Mouse (Mus musculus) liver, embryonic 14 days (tissue): ENCODE results near the gene Zfr2. TPM values are rescaled to one million over a fixed set of nuclear protein-coding genes. Genes with fewer than 3 reads are reported as not detected.

Experiments used
- polyA plus RNA-seq: library from polyadenylated mRNA; depleted of rRNA; stranded (reverse); fragments of >200 nt; gene quantifications from 2 replicates; pipeline ENCODE4 v1.2.3, GENCODE M21; 2012; rRNA removed

Gene Zfr2
- polyA plus RNA-seq = 0.55 and 0.80 TPM in 2 replicates

GRCm38 (mm10) chr10:81232580-81233225 is at the start of gene Zfr2:
Gene Zfr2 (plus strand): TSS chr10:81233155.

GRCm38 (mm10) chr10:81183805-81184204 is 49.1 kb upstream of the Zfr2 start, which contains the start of gene 4930442H23Rik:
Gene 4930442H23Rik (minus strand): TSS chr10:81183849.

GRCm38 (mm10) chr10:81201807-81202758 is 30.9 kb upstream of the Zfr2 start, which contains the start of gene Nmrk2:
Gene Nmrk2 (minus strand): TSS chr10:81202051.

GRCm38 (mm10) chr10:81230438-81231332 is 2.3 kb upstream of the Zfr2 start, which contains the start of gene Atcay:
Gene Atcay (minus strand): TSS chr10:81230833.

GRCm38 (mm10) chr10:81252424-81253419 is 19.8 kb downstream of the Zfr2 start, which contains the start of gene Matk:
Gene Matk (plus strand): TSS chr10:81252935.

GRCm38 (mm10) chr10:81266211-81267105 is 33.5 kb downstream of the Zfr2 start, which contains the start of the genes Mrpl54 and Apba3:
Gene Mrpl54 (minus strand): TSS chr10:81266934.
Gene Apba3 (plus strand): TSS chr10:81266960.

GRCm38 (mm10) chr10:81291511-81292104 is 58.7 kb downstream of the Zfr2 start, which contains the start of gene Tjp3:
Gene Tjp3 (minus strand): TSS chr10:81291581.

GRCm38 (mm10) chr10:81292554-81293333 is 59.8 kb downstream of the Zfr2 start, which contains the start of gene Pip5k1c:
Gene Pip5k1c (plus strand): TSS chr10:81292963.

Other genes starting within 250 kb of the Zfr2 start
- gene Gng7, start 218.2 kb upstream of the Zfr2 start, polyA plus RNA-seq = 0.25 and 0.29 TPM in 2 replicates
- gene Diras1, start 207.5 kb upstream of the Zfr2 start, polyA plus RNA-seq = 0.01 TPM in 1 of 2 replicates, not detected in the other
- gene Slc39a3, start 195.7 kb upstream of the Zfr2 start, polyA plus RNA-seq = 3.4 and 3.8 TPM in 2 replicates
- 33.9 and 37.4 TPM in 2 replicates for gene Sgta, start 173.0 kb upstream of the Zfr2 start, polyA plus RNA-seq
- 20.2 and 21.2 TPM in 2 replicates for gene Thop1, start 163.1 kb upstream of the Zfr2 start, polyA plus RNA-seq
- gene Creb3l3, start 134.3 kb upstream of the Zfr2 start, polyA plus RNA-seq = 10.0 and 12.8 TPM in 2 replicates
- 48.6 and 59.6 TPM in 2 replicates for gene Map2k2, start 127.2 kb upstream of the Zfr2 start, polyA plus RNA-seq
- 13.8 and 16.4 TPM in 2 replicates for gene Zbtb7a, start 97.9 kb upstream of the Zfr2 start, polyA plus RNA-seq
- gene Pias4, start 65.2 kb upstream of the Zfr2 start, polyA plus RNA-seq = 9.9 and 11.4 TPM in 2 replicates
- 555 and 587 TPM in 2 replicates for gene Eef2, start 56.5 kb upstream of the Zfr2 start, polyA plus RNA-seq
- 15.3 and 17.6 TPM in 2 replicates for gene Dapk3, start 50.1 kb upstream of the Zfr2 start, polyA plus RNA-seq
- gene 4930442H23Rik, start 49.3 kb upstream of the Zfr2 start, polyA plus RNA-seq = not detected in 2 replicates
- gene Nmrk2, start 31.1 kb upstream of the Zfr2 start, polyA plus RNA-seq = not detected in 2 replicates
- gene Atcay, start 2.3 kb upstream of the Zfr2 start, polyA plus RNA-seq = under 0.01 and 0.02 TPM in 2 replicates
- gene Matk, start 19.8 kb downstream of the Zfr2 start, polyA plus RNA-seq = 0.77 and 0.83 TPM in 2 replicates
- 48.0 and 56.2 TPM in 2 replicates for gene Mrpl54, start 33.8 kb downstream of the Zfr2 start, polyA plus RNA-seq
- gene Apba3, start 33.8 kb downstream of the Zfr2 start, polyA plus RNA-seq = 13.7 and 14.8 TPM in 2 replicates
- 0.21 and 0.25 TPM in 2 replicates for gene Tjp3, start 58.4 kb downstream of the Zfr2 start, polyA plus RNA-seq
- gene Pip5k1c, start 59.8 kb downstream of the Zfr2 start, polyA plus RNA-seq = 9.9 and 12.5 TPM in 2 replicates
- gene Cactin, start 87.9 kb downstream of the Zfr2 start, polyA plus RNA-seq = 23.1 and 24.3 TPM in 2 replicates
- 2.3 and 2.5 TPM in 2 replicates for gene Tbxa2r, start 95.6 kb downstream of the Zfr2 start, polyA plus RNA-seq
- gene Gipc3, start 110.1 kb downstream of the Zfr2 start, polyA plus RNA-seq = 0.01 TPM in 2 replicates
- gene Hmg20b, start 117.3 kb downstream of the Zfr2 start, polyA plus RNA-seq = 23.8 and 26.9 TPM in 2 replicates
- 7.4 and 8.6 TPM in 2 replicates for gene Mfsd12, start 124.3 kb downstream of the Zfr2 start, polyA plus RNA-seq
- 0.43 and 0.84 TPM in 2 replicates for gene 4930404N11Rik, start 132.7 kb downstream of the Zfr2 start, polyA plus RNA-seq
- gene Fzr1, start 145.4 kb downstream of the Zfr2 start, polyA plus RNA-seq = 57.1 and 63.1 TPM in 2 replicates
- gene Dohh, start 151.3 kb downstream of the Zfr2 start, polyA plus RNA-seq = 28.6 and 30.2 TPM in 2 replicates
- gene Gm48551, start 151.3 kb downstream of the Zfr2 start, polyA plus RNA-seq = 0.84 and 0.93 TPM in 2 replicates
- 0.55 and 0.90 TPM in 2 replicates for gene Gm48552, start 155.8 kb downstream of the Zfr2 start, polyA plus RNA-seq
- gene Smim24, start 159.9 kb downstream of the Zfr2 start, polyA plus RNA-seq = 1.7 and 2.0 TPM in 2 replicates
- 1.2 and 1.3 TPM in 2 replicates for gene Nfic, start 222.5 kb downstream of the Zfr2 start, polyA plus RNA-seq
- 0.05 TPM in 2 replicates for gene Celf5, start 249.6 kb downstream of the Zfr2 start, polyA plus RNA-seq